Mouse (Mus musculus): ENCODE measurements around the gene Disp1. TPM values are rescaled to one million over a fixed set of nuclear protein-coding genes. Genes with fewer than 3 reads are reported as not detected.

Gene Disp1
- polyA plus RNA-seq, 2 experiments, result 34.7 to 47.3 TPM

DNA sequence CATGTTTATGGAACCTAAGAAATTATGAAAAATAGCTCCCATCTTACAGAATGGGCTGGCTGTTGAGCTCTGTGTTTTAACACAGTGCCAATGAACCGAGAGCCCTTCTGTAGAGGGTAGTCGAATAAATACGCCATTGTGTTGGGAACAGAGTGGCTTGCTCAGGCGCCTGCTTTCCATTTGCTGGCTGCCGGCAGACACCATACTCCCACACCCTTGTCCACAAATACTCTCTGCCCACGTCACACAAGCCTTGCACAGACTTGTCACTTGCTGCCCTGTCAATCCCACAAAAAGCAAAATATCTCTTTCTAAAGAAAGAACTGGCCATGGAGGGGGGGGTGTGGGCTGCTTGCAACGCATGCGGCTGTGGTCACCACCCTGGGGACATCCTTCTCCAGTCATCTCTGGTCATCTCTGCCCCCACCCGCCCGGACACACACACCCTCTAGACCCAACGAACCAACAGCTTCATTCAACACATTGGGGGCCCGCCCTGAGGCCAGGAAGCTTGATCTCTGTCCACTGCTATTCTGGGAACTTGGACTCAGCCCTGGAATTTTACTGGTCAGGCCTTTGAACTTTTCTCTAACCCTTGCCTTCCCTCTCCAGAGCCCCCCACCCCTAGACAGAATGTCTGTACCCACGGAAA is 178.0 kb downstream of the Disp1 start:
- ATAC-seq (ENCODE audit: low FRiP score, low read depth) (no peak), DNase-seq (ENCODE audit: low spot score) (no peak)
- Histone ChIP-seq H3K36me3 (ENCODE audit: control insufficient read depth, insufficient read depth, low read length) (no peaks in the 10 kb centered on the region), H3K4me3 (replicated peaks; ENCODE audit: low read length) (no peak overlapping the region), H3K4me1 (ENCODE audit: control insufficient read depth, insufficient read depth, low read length) (peaks cover 36% of the 10 kb centered on the region), H3K9me3 (ENCODE audit: control insufficient read depth, low read length) (no peaks in the 10 kb centered on the region), H3K27me3 (ENCODE audit: control insufficient read depth, insufficient read depth, low read length) (no peaks in the 10 kb centered on the region), H3K4me2 (replicated peaks; ENCODE audit: low read depth, low read length, severe bottlenecking) (no peak overlapping the region), H3K9ac (ENCODE audit: low read depth, low read length, severe bottlenecking) (no peak overlapping the region), H3K27ac (replicated peaks; ENCODE audit: low read depth, low read length) (no peak overlapping the region)
- 73% methylated on average over 13 of the region's 13 CpGs for WGBS
- no peak for TF ChIP-seq POLR2A (IDR thresholded peaks at IDR 0.05; ENCODE audit: borderline replicate concordance, extremely low read depth, insufficient read depth, insufficient read length)

DNA sequence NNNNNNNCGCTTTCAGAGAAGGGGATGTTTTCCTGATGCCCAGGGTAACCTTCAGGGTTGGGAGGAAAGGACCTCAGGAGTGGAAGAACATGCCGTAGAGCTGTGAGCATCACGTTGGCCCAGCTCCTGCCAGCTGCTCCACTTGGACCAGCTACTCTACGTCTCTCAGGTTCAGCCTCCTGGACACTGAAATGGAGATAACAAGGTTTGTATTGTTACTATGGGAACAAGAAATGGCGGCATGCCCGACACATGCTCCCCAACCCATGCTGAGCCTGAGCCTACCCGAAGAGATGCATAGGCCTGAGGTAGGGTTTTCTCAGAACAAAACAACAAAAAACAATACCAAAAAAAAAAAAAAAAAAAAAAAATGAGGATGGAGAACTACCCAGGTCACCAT is 179.6 kb downstream of the Disp1 start:
- Histone ChIP-seq H3K27ac (replicated peaks; ENCODE audit: low read depth, low read length) (no peak overlapping the region), H3K9ac (ENCODE audit: low read depth, low read length, severe bottlenecking) (no peak overlapping the region), H3K36me3 (ENCODE audit: control insufficient read depth, insufficient read depth, low read length) (no peaks in the 10 kb centered on the region), H3K4me1 (ENCODE audit: control insufficient read depth, insufficient read depth, low read length) (peaks cover 21% of the 10 kb centered on the region), H3K27me3 (ENCODE audit: control insufficient read depth, insufficient read depth, low read length) (no peaks in the 10 kb centered on the region), H3K4me3 (replicated peaks; ENCODE audit: low read length) (no peak overlapping the region), H3K9me3 (ENCODE audit: control insufficient read depth, low read length) (no peaks in the 10 kb centered on the region), H3K4me2 (replicated peaks; ENCODE audit: low read depth, low read length, severe bottlenecking) (no peak overlapping the region)
- no peak for DNase-seq (ENCODE audit: low spot score)
- TF ChIP-seq POLR2A (IDR thresholded peaks at IDR 0.05; ENCODE audit: borderline replicate concordance, extremely low read depth, insufficient read depth, insufficient read length), result no peak
- 86% methylated on average over 6 of the region's 7 CpGs for WGBS
- ATAC-seq (ENCODE audit: low FRiP score, low read depth), result no peak

DNA sequence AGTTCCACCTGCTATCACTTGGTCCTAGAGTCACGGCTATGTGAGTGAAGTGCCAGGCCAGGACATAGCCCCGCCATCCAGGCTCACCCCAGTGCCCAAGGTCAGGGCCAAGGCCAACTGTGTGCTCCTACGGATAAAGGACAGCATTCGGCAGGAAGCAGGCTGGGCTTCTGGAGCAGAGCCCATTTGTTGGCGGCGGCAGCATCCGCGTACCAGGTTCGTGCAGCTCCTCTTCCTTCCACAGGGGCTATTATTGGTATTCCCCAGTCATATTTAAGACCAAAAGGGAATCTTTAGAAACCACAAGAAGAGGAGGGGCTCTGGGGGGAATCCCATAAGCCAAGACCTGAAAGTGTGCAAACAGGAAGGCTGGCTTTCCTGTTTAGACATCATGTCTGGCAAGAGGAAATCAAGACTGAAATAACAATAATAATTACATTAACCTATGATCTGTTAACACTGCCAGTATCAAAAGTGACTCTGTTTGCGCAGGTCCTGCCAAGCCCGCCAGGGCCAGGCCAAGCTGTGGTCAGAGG is 180.4 kb downstream of the Disp1 start:
- H3K27ac ChIP-seq (replicated peaks; ENCODE audit: low read depth, low read length), result no peak overlapping the region
- WGBS, result 82% methylated on average over 11 of the region's 11 CpGs
- no peak overlapping the region for H3K4me3 ChIP-seq (replicated peaks; ENCODE audit: low read length)
- no peak overlapping the region for H3K9ac ChIP-seq (ENCODE audit: low read depth, low read length, severe bottlenecking)
- H3K9me3 ChIP-seq (ENCODE audit: control insufficient read depth, low read length), result no peaks in the 10 kb centered on the region
- H3K4me1 ChIP-seq (ENCODE audit: control insufficient read depth, insufficient read depth, low read length), result peaks cover 13% of the 10 kb centered on the region; the same call in 1 of the 2 replicates
- DNase-seq (ENCODE audit: low spot score) (no peak), ATAC-seq (ENCODE audit: low FRiP score, low read depth) (no peak)
- no peaks in the 10 kb centered on the region for H3K36me3 ChIP-seq (ENCODE audit: control insufficient read depth, insufficient read depth, low read length)
- no peaks in the 10 kb centered on the region for H3K27me3 ChIP-seq (ENCODE audit: control insufficient read depth, insufficient read depth, low read length)
- H3K4me2 ChIP-seq (replicated peaks; ENCODE audit: low read depth, low read length, severe bottlenecking), result no peak overlapping the region
- no peak for TF ChIP-seq POLR2A (IDR thresholded peaks at IDR 0.05; ENCODE audit: borderline replicate concordance, extremely low read depth, insufficient read depth, insufficient read length)

DNA sequence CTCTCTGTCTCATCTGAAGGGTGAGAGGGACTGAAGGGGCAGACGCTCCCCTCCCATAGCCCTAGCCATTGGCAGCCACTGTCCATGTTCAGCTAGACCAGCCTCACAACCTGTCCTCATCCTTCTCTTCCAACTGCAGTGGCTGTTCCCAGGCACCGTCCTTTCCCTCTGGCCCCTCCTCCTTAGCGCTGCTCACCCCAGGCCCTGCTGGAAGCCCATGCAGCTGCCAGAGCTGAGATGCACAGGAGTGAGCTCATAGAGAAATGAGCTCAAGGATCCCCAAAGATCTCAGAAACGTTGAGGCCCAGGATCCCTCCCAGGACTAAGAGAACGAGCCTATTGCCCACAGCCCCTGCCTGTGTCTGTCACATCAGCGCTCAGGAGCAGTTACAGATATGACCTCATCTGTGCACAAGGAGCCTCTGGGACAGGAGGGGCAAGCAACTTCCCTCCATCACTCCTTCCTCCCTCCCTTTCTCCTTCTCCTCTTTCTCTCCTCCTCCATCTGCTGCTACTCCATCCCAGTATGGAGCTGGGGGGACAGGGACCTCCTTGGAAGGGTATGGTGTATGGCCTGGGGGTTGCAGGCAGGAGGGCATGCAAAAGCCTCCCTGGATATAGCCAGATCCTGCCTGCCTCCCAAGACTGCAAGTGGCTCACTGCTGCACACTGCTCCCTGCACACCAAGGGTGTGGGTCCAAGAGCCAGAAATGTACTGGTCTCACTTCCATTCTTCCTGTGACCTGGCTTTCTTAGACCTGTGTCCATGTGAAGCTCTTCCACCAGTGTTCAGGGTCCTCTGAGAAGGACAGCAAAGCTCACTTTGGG is 181.2 kb downstream of the Disp1 start:
- H3K27me3 ChIP-seq (ENCODE audit: control insufficient read depth, insufficient read depth, low read length), result no peaks in the 10 kb centered on the region
- no peak for TF ChIP-seq POLR2A (IDR thresholded peaks at IDR 0.05; ENCODE audit: borderline replicate concordance, extremely low read depth, insufficient read depth, insufficient read length)
- 50% methylated on average over 6 of the region's 6 CpGs for WGBS
- no peaks in the 10 kb centered on the region for H3K9me3 ChIP-seq (ENCODE audit: control insufficient read depth, low read length)
- H3K4me2 ChIP-seq (replicated peaks; ENCODE audit: low read depth, low read length, severe bottlenecking), result no peak overlapping the region
- no peak overlapping the region for H3K4me3 ChIP-seq (replicated peaks; ENCODE audit: low read length)
- DNase-seq (ENCODE audit: low spot score) (no peak), ATAC-seq (ENCODE audit: low FRiP score, low read depth) (0 out of 2 replicates have a peak, but pooled peaks have one; percentile 37)
- H3K36me3 ChIP-seq (ENCODE audit: control insufficient read depth, insufficient read depth, low read length), result no peaks in the 10 kb centered on the region
- H3K27ac ChIP-seq (replicated peaks; ENCODE audit: low read depth, low read length), result no peak overlapping the region
- H3K9ac ChIP-seq (ENCODE audit: low read depth, low read length, severe bottlenecking), result no peak overlapping the region
- H3K4me1 ChIP-seq (ENCODE audit: control insufficient read depth, insufficient read depth, low read length), result peaks cover 11% of the 10 kb centered on the region; the same call in 1 of the 2 replicates

DNA sequence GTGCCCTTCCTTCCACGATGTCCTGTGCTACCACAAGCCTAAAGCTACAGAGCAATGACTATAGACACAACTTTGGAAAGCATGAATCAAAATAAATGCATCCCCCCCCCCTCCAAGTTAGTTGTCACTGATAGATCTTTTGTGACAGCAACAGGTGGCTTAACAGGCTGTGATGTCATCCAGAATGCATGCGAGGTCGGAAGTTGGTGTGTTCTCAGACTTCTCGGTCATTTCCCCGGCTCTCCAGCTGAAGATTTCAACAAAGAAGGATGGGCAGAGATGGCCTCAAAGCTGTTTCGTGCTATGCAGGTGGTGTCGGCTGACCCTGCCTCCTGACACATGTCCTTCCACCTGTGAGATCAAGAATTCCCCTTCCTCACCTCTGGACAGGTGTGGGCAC is 181.9 kb downstream of the Disp1 start:
- no peaks in the 10 kb centered on the region for H3K36me3 ChIP-seq (ENCODE audit: control insufficient read depth, insufficient read depth, low read length)
- no peaks in the 10 kb centered on the region for H3K27me3 ChIP-seq (ENCODE audit: control insufficient read depth, insufficient read depth, low read length)
- ATAC-seq (ENCODE audit: low FRiP score, low read depth) (no peak; the same call in 1 of the 2 replicates), DNase-seq (ENCODE audit: low spot score) (no peak)
- no peak overlapping the region for H3K4me3 ChIP-seq (replicated peaks; ENCODE audit: low read length)
- TF ChIP-seq POLR2A (IDR thresholded peaks at IDR 0.05; ENCODE audit: borderline replicate concordance, extremely low read depth, insufficient read depth, insufficient read length), result no peak
- H3K9ac ChIP-seq (ENCODE audit: low read depth, low read length, severe bottlenecking), result no peak overlapping the region
- no peak overlapping the region for H3K4me2 ChIP-seq (replicated peaks; ENCODE audit: low read depth, low read length, severe bottlenecking)
- no peaks in the 10 kb centered on the region for H3K9me3 ChIP-seq (ENCODE audit: control insufficient read depth, low read length)
- no peak overlapping the region for H3K27ac ChIP-seq (replicated peaks; ENCODE audit: low read depth, low read length)
- peaks cover 11% of the 10 kb centered on the region; the same call in 1 of the 2 replicates for H3K4me1 ChIP-seq (ENCODE audit: control insufficient read depth, insufficient read depth, low read length)
- 90% methylated on average over 7 of the region's 7 CpGs for WGBS

Small RNAs within 50 kb of the gene (microRNA-seq; reads per million reads assigned to microRNA genes)
- not detected for gene Gm24975

Other genes with a start within 250 kb of the Disp1 start
- gene Aida, start 75.1 kb upstream of the Disp1 start, polyA plus RNA-seq (2012; rRNA removed), result 87.3 and 93.3 TPM in 2 replicates
- 31.9 and 34.9 TPM in 2 replicates for gene Aida, start 75.1 kb upstream of the Disp1 start, polyA plus RNA-seq (2014; fragmentation: Nextera tagmentation; extraction: Ambion mirVana)
- 33.5 and 37.8 TPM in 2 replicates for gene Brox, start 75.7 kb upstream of the Disp1 start, polyA plus RNA-seq (2012; rRNA removed)
- gene Brox, start 75.7 kb upstream of the Disp1 start, polyA plus RNA-seq (2014; fragmentation: Nextera tagmentation; extraction: Ambion mirVana), result 41.7 and 42.3 TPM in 2 replicates
- gene Mia3, start 148.0 kb upstream of the Disp1 start, polyA plus RNA-seq (2012; rRNA removed), result 117 and 139 TPM in 2 replicates
- 116 and 118 TPM in 2 replicates for gene Mia3, start 148.0 kb upstream of the Disp1 start, polyA plus RNA-seq (2014; fragmentation: Nextera tagmentation; extraction: Ambion mirVana)
- 32.5 and 41.3 TPM in 2 replicates for gene Taf1a, start 167.5 kb upstream of the Disp1 start, polyA plus RNA-seq (2012; rRNA removed)
- gene Taf1a, start 167.5 kb upstream of the Disp1 start, polyA plus RNA-seq (2014; fragmentation: Nextera tagmentation; extraction: Ambion mirVana), result 19.1 and 21.1 TPM in 2 replicates
- 0.75 and 1.3 TPM in 2 replicates for gene Hhipl2, start 196.7 kb upstream of the Disp1 start, polyA plus RNA-seq (2012; rRNA removed)
- 0.18 and 0.25 TPM in 2 replicates for gene Hhipl2, start 196.7 kb upstream of the Disp1 start, polyA plus RNA-seq (2014; fragmentation: Nextera tagmentation; extraction: Ambion mirVana)

Data from limb, embryonic 14.5 days (tissue).